Mouse (Mus musculus) urinary bladder, adult 2 months (tissue): ENCODE results near the gene Slc15a2. TPM values are rescaled to one million over a fixed set of nuclear protein-coding genes. Genes with fewer than 3 reads are reported as not detected.

ENCODE experiments used
- DNase-seq: peaks from one replicate; pipeline ENCODE4 v3.0.0; 2022; ENCODE audit warnings: low spot score
- polyA plus RNA-seq: library from polyadenylated mRNA; depleted of rRNA; stranded (reverse); fragments of >200 nt; gene quantifications from 2 replicates; pipeline ENCODE4 v1.2.3, GENCODE M21; 2012

The Slc15a2 gene
- polyA plus RNA-seq, 1 experiment: 1.6 TPM

GRCm38 (mm10) chr16:36770191-36770771, 14.5 kb downstream of the Slc15a2 start:
- no peak for DNase-seq

GRCm38 (mm10) chr16:36751979-36752378, 32.8 kb downstream of the Slc15a2 start:
- no peak for DNase-seq

GRCm38 (mm10) chr16:36747767-36748166, 37.0 kb downstream of the Slc15a2 start:
- DNase-seq: no peak

- DNase-seq: no peak
These were observed 37.7 kb downstream of the Slc15a2 start for GRCm38 (mm10) chr16:36747068-36747467.

GRCm38 (mm10) chr16:36743580-36743979, 41.2 kb downstream of the Slc15a2 start:
- no peak for DNase-seq

GRCm38 (mm10) chr16:36739404-36739930, 45.3 kb downstream of the Slc15a2 start:
- no peak for DNase-seq

GRCm38 (mm10) chr16:36735421-36735820, 49.3 kb downstream of the Slc15a2 start:
- no peak for DNase-seq

- no peak for DNase-seq
These were observed 50.9 kb downstream of the Slc15a2 start for GRCm38 (mm10) chr16:36733827-36734226.

GRCm38 (mm10) chr16:36732572-36732971, 52.2 kb downstream of the Slc15a2 start:
- DNase-seq: no peak

- no peak for DNase-seq
These were observed 55.8 kb downstream of the Slc15a2 start for GRCm38 (mm10) chr16:36728959-36729358.

- DNase-seq: no peak
These were observed 60.8 kb downstream of the Slc15a2 start for GRCm38 (mm10) chr16:36723880-36724443.

GRCm38 (mm10) chr16:36722739-36723138, 62.0 kb downstream of the Slc15a2 start:
- no peak for DNase-seq

GRCm38 (mm10) chr16:36720194-36721055, 64.3 kb downstream of the Slc15a2 start:
- no peak for DNase-seq

GRCm38 (mm10) chr16:36718637-36719036, 66.1 kb downstream of the Slc15a2 start:
- no peak for DNase-seq

GRCm38 (mm10) chr16:36717481-36717880, 67.3 kb downstream of the Slc15a2 start:
- no peak for DNase-seq

- DNase-seq: no peak
These were observed 73.0 kb downstream of the Slc15a2 start for GRCm38 (mm10) chr16:36711760-36712159.

GRCm38 (mm10) chr16:36710794-36711193, 74.0 kb downstream of the Slc15a2 start:
- DNase-seq: no peak

- DNase-seq: no peak
These were observed 75.4 kb downstream of the Slc15a2 start for GRCm38 (mm10) chr16:36709405-36709804.

- DNase-seq: no peak
These were observed 76.0 kb downstream of the Slc15a2 start for GRCm38 (mm10) chr16:36708751-36709150.

GRCm38 (mm10) chr16:36707702-36708423, 76.9 kb downstream of the Slc15a2 start:
- DNase-seq: peak; percentile 42

GRCm38 (mm10) chr16:36700484-36700883, 84.3 kb downstream of the Slc15a2 start:
- DNase-seq: no peak
